Mouse (Mus musculus): ENCODE results near the gene Acta2. TPM values are rescaled to one million over a fixed set of nuclear protein-coding genes. Genes with fewer than 3 reads are reported as not detected.
"Not testable (repeated sequence)": the region's sequence is repeated elsewhere in the genome, so short reads cannot be mapped to it uniquely, and the experiment has no call there.

Gene Acta2
- total RNA-seq, 2 experiments from 2014 or later, result 250 to 346 TPM

- DNase-seq (ENCODE audit: low spot score), result peak; percentile 42
These were observed 21.4 kb downstream of the Acta2 start for GRCm38 (mm10) chr19:34233944-34234343.

GRCm38 (mm10) chr19:34232326-34232725 lies 23.1 kb downstream of the Acta2 start:
- DNase-seq (ENCODE audit: low spot score), result no peak
- intact Hi-C loops (cut with DNase I), result no loop called here

More at GRCm38 (mm10) chr19:34233944-34234343, 21.4 kb downstream of the Acta2 start:
- intact Hi-C loops (cut with DNase I), result no loop called here

- intact Hi-C loops (cut with DNase I), result no loop called here
- DNase-seq (ENCODE audit: low spot score), result no peak
These were observed 23.8 kb downstream of the Acta2 start for GRCm38 (mm10) chr19:34231596-34231995.

GRCm38 (mm10) chr19:34222805-34223204 lies 32.6 kb downstream of the Acta2 start:
- intact Hi-C loops (cut with DNase I), result no loop called here

GRCm38 (mm10) chr19:34220732-34221380 lies 34.5 kb downstream of the Acta2 start:
- intact Hi-C loops (cut with DNase I), result no loop called here
- no peak for DNase-seq (ENCODE audit: low spot score)

More at GRCm38 (mm10) chr19:34222805-34223204, 32.6 kb downstream of the Acta2 start:
- no peak for DNase-seq (ENCODE audit: low spot score)

GRCm38 (mm10) chr19:34219260-34219968 lies 36.0 kb downstream of the Acta2 start:
- no peak for DNase-seq (ENCODE audit: low spot score)
- intact Hi-C loops (cut with DNase I), result no loop called here

GRCm38 (mm10) chr19:34217761-34218160 lies 37.6 kb downstream of the Acta2 start:
- DNase-seq (ENCODE audit: low spot score), result no peak
- intact Hi-C loops (cut with DNase I), result no loop called here

- intact Hi-C loops (cut with DNase I), result no loop called here
- DNase-seq (ENCODE audit: low spot score), result no peak
These were observed 38.4 kb downstream of the Acta2 start for GRCm38 (mm10) chr19:34216956-34217355.

GRCm38 (mm10) chr19:34214136-34214535 lies 41.3 kb downstream of the Acta2 start:
- no peak for DNase-seq (ENCODE audit: low spot score)
- intact Hi-C loops (cut with DNase I), result no loop called here

GRCm38 (mm10) chr19:34213251-34213645 lies 42.1 kb downstream of the Acta2 start:
- no peak for DNase-seq (ENCODE audit: low spot score)
- intact Hi-C loops (cut with DNase I), result no loop called here

- DNase-seq (ENCODE audit: low spot score), result no peak
- intact Hi-C loops (cut with DNase I), result no loop called here
These were observed 42.7 kb downstream of the Acta2 start for GRCm38 (mm10) chr19:34212489-34213250.

- no peak for DNase-seq (ENCODE audit: low spot score)
- intact Hi-C loops (cut with DNase I), result no loop called here
These were observed 44.5 kb downstream of the Acta2 start for GRCm38 (mm10) chr19:34210841-34211240.

- intact Hi-C loops (cut with DNase I), result no loop called here
- DNase-seq (ENCODE audit: low spot score), result no peak
These were observed 45.3 kb downstream of the Acta2 start for GRCm38 (mm10) chr19:34209930-34210581.

GRCm38 (mm10) chr19:34209031-34209430 lies 46.4 kb downstream of the Acta2 start:
- intact Hi-C loops (cut with DNase I), result no loop called here
- DNase-seq (ENCODE audit: low spot score), result no peak

- DNase-seq (ENCODE audit: low spot score), result peak; percentile 6
- intact Hi-C loops (cut with DNase I), result no loop called here
These were observed 48.5 kb downstream of the Acta2 start for GRCm38 (mm10) chr19:34206760-34207440.

- intact Hi-C loops (cut with DNase I); DNase-seq (ENCODE audit: low spot score): not testable (repeated sequence)
These were observed 49.3 kb downstream of the Acta2 start for GRCm38 (mm10) chr19:34206128-34206527.

- no peak for DNase-seq (ENCODE audit: low spot score)
- intact Hi-C loops (cut with DNase I), result no loop called here
These were observed 52.7 kb downstream of the Acta2 start for GRCm38 (mm10) chr19:34202668-34203067.

- intact Hi-C loops (cut with DNase I), result no loop called here
- no peak for DNase-seq (ENCODE audit: low spot score)
These were observed 55.9 kb downstream of the Acta2 start for GRCm38 (mm10) chr19:34199488-34199887.

- DNase-seq (ENCODE audit: low spot score), result no peak
- intact Hi-C loops (cut with DNase I), result no loop called here
These were observed 56.5 kb downstream of the Acta2 start for GRCm38 (mm10) chr19:34198901-34199300.

GRCm38 (mm10) chr19:34198066-34198465 lies 57.3 kb downstream of the Acta2 start:
- intact Hi-C loops (cut with DNase I), result no loop called here
- DNase-seq (ENCODE audit: low spot score), result no peak
